Mouse (Mus musculus) gastrocnemius, postnatal 10 days (tissue): Measurements from ENCODE around the gene B3galt1. TPM values are rescaled to one million over a fixed set of nuclear protein-coding genes. Genes with fewer than 3 reads are reported as not detected.

Source experiments
- DNase-seq: peaks from one replicate; pipeline ENCODE4 v3.0.0; 2021; ENCODE audit warnings: mixed read lengths
- total RNA-seq, 2 experiments: library from RNA; stranded (reverse); gene quantifications; 2 replicates each; pipeline ENCODE4 v1.2.3; 2021

B3galt1 gene
- total RNA-seq, 2 experiments from 2014 or later, result 3.1 to 4.4 TPM

DNA sequence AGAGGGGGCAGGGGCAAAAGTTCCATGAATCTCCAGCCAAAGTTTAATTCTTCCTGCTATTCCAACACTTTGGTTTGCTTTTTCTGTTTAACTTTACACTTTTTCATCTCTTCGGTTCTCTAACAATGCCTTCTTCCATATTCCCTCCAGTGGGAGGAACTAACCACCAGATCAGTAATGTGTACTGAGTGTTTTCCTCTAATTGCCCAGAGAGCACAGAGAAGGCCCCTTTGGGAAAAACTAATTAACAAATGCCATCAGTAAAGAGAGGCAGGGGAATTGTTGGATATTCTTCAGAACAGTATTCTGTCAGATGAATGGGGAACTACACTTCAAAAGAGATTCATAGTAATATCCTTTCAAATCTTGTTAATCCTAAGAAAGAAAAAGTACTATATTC is 338.1 kb downstream of the B3galt1 start:
- no peak for DNase-seq

DNA sequence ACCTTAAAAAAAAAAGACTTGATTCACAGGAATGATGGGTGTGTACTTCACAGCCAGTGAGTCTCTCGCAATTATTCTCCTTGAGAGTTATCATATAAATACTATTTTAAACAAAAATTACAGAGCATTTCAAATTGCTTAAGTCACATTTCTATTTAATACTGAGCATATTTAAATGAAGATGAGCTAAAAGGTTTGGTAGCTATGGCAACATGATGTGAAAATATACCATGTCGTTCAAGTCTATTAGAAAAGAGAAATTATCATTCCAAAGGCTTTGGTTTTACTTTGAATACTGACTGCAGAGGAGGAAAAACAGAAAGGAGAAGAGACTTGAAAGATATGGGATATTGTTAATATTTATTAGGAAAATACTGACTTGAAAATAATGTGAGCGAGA is 366.3 kb downstream of the B3galt1 start:
- no peak for DNase-seq

DNA sequence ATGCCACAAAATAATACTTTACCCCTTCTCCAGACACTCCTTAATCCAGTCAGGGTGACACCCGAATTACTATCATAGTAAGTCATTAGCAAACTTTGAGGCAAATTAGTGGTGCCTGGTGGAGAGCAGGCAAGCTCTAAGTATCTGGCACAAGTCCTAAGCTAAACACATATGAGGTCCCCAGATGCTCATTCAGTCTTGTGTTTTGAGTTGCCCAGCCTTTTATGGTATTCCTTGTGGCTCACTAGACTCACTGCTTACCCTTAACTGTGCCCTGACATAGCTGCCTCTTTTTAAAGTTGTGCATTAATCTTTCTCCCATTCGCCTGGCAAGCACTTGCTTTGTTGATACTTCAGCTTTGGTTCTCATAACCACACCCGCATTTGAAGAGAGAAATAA is 382.7 kb downstream of the B3galt1 start:
- no peak for DNase-seq

GRCm38 (mm10) chr2:67956182-67956581 is 390.5 kb downstream of the B3galt1 start:
- no peak for DNase-seq

GRCm38 (mm10) chr2:67957561-67957960 is 391.9 kb downstream of the B3galt1 start:
- no peak for DNase-seq

DNA sequence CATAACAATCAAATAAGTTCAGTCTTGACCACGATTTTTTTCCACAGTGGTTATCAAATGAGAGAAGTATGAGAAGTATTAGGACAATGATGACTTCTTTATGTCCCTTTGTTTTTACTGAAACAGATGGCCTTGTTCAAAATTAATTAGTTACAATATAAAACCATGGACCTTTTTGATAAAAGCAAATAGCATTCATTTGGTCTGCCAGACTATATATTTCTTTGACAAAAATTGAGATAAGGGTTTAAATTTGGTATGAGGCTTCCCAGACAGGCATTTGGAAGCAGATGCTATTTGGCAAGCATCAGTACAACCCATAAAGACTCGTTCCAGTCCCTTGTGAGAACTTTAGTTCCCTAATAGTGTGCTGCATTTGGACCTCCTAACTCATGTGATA is 395.0 kb downstream of the B3galt1 start:
- DNase-seq, result no peak

DNA sequence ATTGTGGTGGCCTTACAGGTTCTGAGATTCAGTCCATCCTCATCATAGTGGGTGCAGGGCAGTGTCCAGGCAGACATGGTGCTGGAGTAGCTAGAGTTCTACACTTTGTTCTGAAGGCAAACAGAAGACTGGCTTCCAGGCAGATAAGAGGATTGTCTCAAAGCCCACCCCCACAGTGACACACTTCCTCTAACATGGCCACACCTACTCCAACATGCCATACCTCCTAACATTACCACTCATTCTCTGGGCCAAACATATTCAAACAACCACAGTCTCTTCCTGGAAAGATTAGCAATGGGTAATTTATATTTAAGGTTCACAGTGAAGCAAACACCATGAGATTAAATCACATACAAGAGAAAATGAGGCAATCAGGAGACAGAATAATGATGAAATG is 403.1 kb downstream of the B3galt1 start:
- DNase-seq, result no peak

GRCm38 (mm10) chr2:67971091-67971490 is 405.4 kb downstream of the B3galt1 start:
- DNase-seq, result no peak

DNA sequence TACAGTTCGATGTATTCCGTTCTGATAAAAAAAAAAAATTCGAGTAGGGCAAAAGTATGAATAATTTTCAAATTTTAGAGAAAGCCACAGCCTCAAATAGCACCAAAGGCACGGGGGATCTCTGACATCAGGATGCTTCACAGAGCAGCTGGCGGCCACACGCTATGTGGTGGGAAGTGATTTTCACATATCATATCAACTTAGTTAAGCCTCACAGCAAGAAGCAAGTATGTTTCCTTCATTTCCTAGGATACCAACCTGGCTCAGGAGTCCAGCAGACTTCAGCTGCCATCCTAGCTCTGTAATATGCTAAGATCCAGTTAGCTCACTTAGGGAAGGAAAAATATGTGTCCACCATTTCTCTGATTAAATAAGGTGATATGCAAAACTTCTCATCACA is 405.9 kb downstream of the B3galt1 start:
- no peak for DNase-seq

GRCm38 (mm10) chr2:67975764-67976163 is 410.1 kb downstream of the B3galt1 start:
- DNase-seq, result no peak

DNA sequence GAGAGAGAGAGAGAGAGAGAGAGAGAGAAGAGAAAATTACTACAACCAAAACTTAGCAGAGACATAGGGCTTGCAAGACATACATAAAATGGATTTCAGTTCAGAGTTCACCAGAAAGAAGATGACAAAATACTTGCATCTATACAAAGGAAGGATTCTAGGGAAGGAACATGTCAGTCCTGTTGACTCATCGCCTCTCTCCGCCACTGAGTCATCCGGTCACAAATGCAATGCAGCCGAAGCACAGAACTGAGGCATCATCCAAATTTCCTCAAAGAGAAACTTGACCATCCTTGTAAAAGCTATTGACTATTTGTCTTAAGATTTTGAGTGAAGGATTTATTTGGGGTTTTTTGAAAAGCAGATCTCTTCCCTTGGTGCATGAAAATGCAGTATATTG is 410.8 kb downstream of the B3galt1 start:
- no peak for DNase-seq

DNA sequence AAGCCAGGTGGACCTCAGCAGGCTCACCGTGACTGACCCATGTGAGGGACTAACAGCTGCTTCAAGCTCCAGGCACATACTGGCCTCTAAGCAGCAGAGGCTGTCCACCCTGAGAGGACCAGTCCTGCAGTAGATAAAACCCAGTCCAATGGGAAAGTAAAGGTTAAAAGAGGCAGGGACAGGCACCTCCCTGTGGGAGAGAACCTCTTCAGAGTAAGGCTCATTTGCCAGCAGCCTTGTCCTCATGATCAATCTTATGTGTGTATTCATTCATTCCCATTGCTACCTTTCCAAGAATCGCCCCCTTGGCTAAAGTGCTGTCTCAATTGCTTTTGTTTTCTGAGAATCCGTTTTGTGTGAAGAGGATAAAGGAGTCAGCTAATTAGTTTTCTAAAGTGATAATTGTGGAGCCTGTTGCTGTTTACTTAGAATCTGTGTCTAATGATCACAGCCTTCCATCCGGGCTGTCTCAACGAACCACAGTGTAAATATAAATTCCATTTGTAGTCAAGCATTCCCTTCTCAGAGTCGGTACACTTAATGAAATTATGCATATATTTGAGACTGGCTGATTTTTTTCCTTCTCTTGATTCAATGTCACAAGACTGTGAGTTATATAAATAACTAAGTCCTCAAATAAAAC is 412.1 kb downstream of the B3galt1 start:
- DNase-seq, result no peak

GRCm38 (mm10) chr2:67983563-67983962 is 417.9 kb downstream of the B3galt1 start:
- no peak for DNase-seq

GRCm38 (mm10) chr2:67985133-67985532 is 419.5 kb downstream of the B3galt1 start:
- no peak for DNase-seq

DNA sequence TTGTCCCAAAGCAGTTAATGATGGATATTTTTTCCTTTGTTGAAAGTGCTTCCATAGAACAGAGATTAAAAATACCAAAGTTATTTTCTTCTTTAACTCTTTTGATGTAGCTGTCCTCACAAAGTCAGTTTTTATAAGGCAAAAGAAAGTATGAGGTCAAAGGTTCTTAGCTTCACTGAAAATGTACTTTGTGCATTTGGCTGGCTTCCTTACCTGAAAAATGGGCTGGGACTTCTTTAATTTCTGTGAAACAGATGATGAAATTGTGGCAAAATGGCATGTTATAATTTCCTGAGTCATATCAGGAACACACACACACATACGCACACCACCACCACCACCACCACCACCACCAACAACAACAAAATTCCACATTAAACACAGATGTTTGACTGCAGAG is 427.8 kb downstream of the B3galt1 start:
- no peak for DNase-seq

- DNase-seq, result no peak
Measured at GRCm38 (mm10) chr2:68003091-68003490, 437.4 kb downstream of the B3galt1 start.

DNA sequence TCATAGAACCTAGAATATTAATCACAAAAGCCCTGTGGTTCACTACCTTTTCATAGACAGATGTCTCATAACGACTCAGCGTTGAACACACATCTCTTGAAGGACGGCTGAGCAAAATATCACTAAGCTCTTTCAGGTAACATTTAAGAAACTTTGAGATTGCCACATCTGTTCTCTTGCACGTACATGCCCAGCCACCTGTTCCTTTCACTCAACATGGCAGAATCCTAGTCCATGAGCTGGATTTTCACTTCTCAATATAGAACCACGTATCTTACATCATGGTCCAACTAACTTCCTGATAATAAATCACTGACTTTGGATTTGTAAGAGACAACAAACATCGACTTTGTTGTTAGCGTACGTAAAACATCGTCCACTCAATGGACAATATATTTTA is 439.5 kb downstream of the B3galt1 start:
- DNase-seq, result no peak

DNA sequence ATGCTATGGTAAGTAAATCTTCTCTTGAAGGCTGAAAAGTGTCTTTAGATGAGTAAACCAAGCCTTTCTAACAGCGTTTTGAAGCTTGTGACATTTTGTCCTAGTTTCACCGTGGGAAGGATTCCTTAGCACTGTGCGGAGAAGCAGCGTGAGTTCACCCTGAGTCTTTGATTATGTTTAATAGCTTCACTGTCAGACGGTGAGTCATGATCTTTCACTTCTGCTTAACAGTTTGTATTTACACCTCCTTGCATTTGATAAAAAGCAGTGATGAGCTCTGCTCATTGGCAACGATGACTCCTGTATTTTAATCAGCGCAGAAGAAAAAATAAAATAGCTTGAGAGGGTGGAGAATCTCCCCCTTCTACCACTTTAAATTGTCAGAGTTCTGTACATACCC is 440.0 kb downstream of the B3galt1 start:
- no peak for DNase-seq

DNA sequence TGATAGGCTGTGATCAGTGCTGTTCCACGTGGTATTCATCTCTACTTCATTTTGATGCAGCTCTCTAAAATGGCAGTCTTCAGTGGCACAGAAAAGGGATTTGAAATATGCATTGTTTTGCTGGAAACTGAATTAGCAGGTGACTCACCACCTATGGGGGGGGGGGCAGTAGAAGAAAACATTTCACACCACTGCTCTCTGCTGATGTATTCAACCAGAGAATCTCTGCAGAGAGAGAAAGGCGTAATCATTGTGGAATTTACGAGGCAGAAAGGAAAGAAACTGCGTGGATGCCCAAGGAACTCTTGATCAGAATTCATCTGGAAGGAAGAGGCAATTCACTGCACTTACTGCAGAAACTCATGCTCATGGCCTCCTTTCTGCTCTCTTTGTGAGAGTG is 445.7 kb downstream of the B3galt1 start:
- no peak for DNase-seq

GRCm38 (mm10) chr2:68020251-68020680 is 454.6 kb downstream of the B3galt1 start:
- no peak for DNase-seq

GRCm38 (mm10) chr2:68021541-68022152 is 456.0 kb downstream of the B3galt1 start:
- no peak for DNase-seq

GRCm38 (mm10) chr2:68028811-68029210 is 463.1 kb downstream of the B3galt1 start:
- no peak for DNase-seq

DNA sequence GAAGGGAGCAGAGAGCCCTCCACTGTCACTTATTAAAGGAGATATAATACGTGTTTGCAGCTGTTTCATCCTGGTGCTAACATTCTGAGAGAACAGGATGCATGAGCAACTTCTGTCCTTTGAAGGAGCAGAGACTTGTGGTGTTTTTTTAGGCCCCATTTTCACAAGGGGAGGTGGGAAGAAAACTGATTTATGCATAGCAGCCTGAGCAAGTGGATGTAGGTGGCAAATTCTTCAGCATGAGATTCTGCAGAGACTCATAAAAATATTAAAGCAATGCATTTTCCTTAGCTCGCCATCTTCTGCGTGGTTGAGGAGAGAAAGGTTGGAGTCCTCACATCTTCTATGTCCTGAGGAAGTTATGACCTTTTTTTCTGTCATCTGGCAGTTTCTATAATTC is 469.0 kb downstream of the B3galt1 start:
- no peak for DNase-seq

DNA sequence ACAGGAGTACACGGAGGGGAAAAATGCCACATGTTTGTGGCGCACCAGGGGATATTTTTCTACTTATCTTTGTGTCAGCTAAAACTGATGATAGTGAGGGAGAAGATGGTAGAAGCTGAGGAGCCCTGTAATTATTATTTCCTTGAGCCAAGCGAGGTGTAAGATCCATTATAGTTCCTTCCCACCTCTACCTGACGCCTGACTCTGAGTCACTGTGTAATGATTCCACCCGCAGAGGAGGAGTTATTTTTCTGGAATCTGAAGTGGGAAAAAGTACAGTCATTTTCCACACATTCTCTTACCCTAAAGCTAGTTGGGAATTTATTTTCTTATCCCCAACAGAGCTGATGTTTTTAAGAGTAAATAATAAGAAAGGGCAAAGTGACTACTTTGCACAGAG is 475.1 kb downstream of the B3galt1 start:
- DNase-seq, result no peak
